Mouse (Mus musculus): ENCODE data around the gene Arhgap35.

GRCm38 (mm10) chr7:16544770-16545169 is 70.0 kb downstream of the Arhgap35 start:
- TF ChIP-seq CTCF (IDR thresholded peaks at IDR 0.05; ENCODE audit: low read depth) (no peak), EP300 (IDR thresholded peaks at IDR 0.05; ENCODE audit: low read depth) (no peak)

Data from heart, postnatal 0 days (tissue).